Mouse (Mus musculus): Measurements from ENCODE around the gene Dnajc3. TPM values are rescaled to one million over a fixed set of nuclear protein-coding genes. Genes with fewer than 3 reads are reported as not detected.

Gene Dnajc3
- total and polyA plus RNA-seq, 3 experiments, result 12.7 to 18.5 TPM; not detected in 1

DNA sequence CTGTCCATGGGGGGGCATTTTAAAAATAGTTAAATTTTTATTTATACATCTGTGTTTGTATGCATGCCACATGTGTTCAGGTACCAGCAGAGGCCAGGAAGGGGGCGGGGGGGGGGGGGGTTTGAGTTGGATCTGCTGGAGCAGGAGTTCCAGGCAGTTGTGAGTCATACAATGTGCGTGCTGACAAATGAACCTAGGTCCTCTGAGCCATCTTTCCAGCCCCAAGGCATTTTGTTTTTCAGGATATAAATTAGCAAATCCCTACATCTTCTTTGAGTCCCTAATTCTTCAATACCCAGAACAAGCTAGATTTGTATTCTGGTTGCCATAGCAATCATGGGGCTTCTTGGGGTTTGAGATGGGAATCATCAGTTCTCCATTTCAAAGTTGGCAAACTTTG is 6.6 kb upstream of the Dnajc3 start:
- TF ChIP-seq USF1 (IDR thresholded peaks at IDR 0.05; ENCODE audit: low read depth, low read length) (no peak), ZNF384 (IDR thresholded peaks at IDR 0.05; ENCODE audit: low read depth, low read length) (no peak), POLR2AphosphoS5 (IDR thresholded peaks at IDR 0.05; ENCODE audit: borderline replicate concordance, low read depth, low read length) (no peak), NELFE (IDR thresholded peaks at IDR 0.05; ENCODE audit: low read depth, low read length) (no peak), HCFC1 (IDR thresholded peaks at IDR 0.05; ENCODE audit: low read depth, low read length) (no peak), SMC3 (IDR thresholded peaks at IDR 0.05; ENCODE audit: low read depth, low read length) (no peak), TAL1 (IDR thresholded peaks at IDR 0.05; ENCODE audit: low read length) (no peak), SIN3A (IDR thresholded peaks at IDR 0.05; ENCODE audit: low read length) (no peak)
- no peaks in the 10 kb centered on the region for H3K9me3 ChIP-seq (replicated peaks; ENCODE audit: insufficient read depth, low read length)
- no peaks in the 10 kb centered on the region for H3K36me3 ChIP-seq (ENCODE audit: control insufficient read depth in 1 of 2, insufficient read depth in 2 of 2, low read length in 2 of 2)
- no peak overlapping the region for H3K4me3 ChIP-seq (ENCODE audit: control insufficient read depth in 1 of 2, insufficient read depth in 1 of 2, low read depth in 2 of 2, low read length in 2 of 2)
- no peaks in the 10 kb centered on the region; a peak in 2 of 4 replicates for H3K4me1 ChIP-seq (ENCODE audit: control insufficient read depth in 1 of 2, insufficient read depth in 2 of 2, low read length in 2 of 2)
- H3K27ac ChIP-seq (ENCODE audit: control insufficient read depth, low read depth, low read length), result no peak overlapping the region
- no peak for DNase-seq (ENCODE audit: low read depth, low spot score)
- H3K27me3 ChIP-seq (ENCODE audit: control insufficient read depth in 1 of 2, insufficient read depth in 2 of 2, low read length in 2 of 2), result no peaks in the 10 kb centered on the region
- H3K79me2 ChIP-seq (ENCODE audit: control insufficient read depth, insufficient read depth, low read length, poor library complexity), result no peaks in the 10 kb centered on the region
- H3K9ac ChIP-seq (ENCODE audit: control insufficient read depth, low read depth, low read length, poor library complexity, severe bottlenecking), result no peak overlapping the region

DNA sequence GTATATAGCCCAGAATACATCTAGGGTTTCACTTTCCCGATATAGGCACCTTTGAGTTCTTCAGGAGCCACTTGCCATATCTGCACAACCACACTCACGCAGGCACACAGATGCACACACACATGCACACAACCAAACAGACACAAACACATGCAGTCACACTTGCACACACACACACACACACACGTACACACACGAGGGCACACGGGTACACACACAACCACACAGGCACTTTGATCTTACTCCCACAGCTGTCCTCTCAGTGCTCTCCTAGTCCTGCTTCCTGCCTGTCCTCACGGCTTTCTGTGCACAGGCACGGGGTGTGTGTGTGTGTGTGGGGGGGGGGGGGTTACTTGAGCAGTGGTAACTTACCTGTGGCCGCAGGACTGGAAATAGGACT is 4.8 kb upstream of the Dnajc3 start:
- H3K9ac ChIP-seq (ENCODE audit: control insufficient read depth, low read depth, low read length, poor library complexity, severe bottlenecking), result no peak overlapping the region
- DNase-seq (ENCODE audit: low read depth, low spot score), result no peak
- TF ChIP-seq SIN3A (IDR thresholded peaks at IDR 0.05; ENCODE audit: low read length) (no peak), TAL1 (IDR thresholded peaks at IDR 0.05; ENCODE audit: low read length) (no peak), USF1 (IDR thresholded peaks at IDR 0.05; ENCODE audit: low read depth, low read length) (no peak), HCFC1 (IDR thresholded peaks at IDR 0.05; ENCODE audit: low read depth, low read length) (no peak), NRF1 (IDR thresholded peaks at IDR 0.05; ENCODE audit: insufficient read depth, low read depth, low read length, poor library complexity, severe bottlenecking) (no peak)
- H3K4me1 ChIP-seq (ENCODE audit: control insufficient read depth in 1 of 2, insufficient read depth in 2 of 2, low read length in 2 of 2), result no peaks in the 10 kb centered on the region; a peak in 2 of 4 replicates
- H3K9me3 ChIP-seq (replicated peaks; ENCODE audit: insufficient read depth, low read length), result no peaks in the 10 kb centered on the region
- H3K27ac ChIP-seq (ENCODE audit: control insufficient read depth, low read depth, low read length), result no peak overlapping the region
- H3K27me3 ChIP-seq (ENCODE audit: control insufficient read depth in 1 of 2, insufficient read depth in 2 of 2, low read length in 2 of 2), result no peaks in the 10 kb centered on the region
- H3K79me2 ChIP-seq (ENCODE audit: control insufficient read depth, insufficient read depth, low read length, poor library complexity), result peaks cover 3% of the 10 kb centered on the region
- H3K4me3 ChIP-seq (ENCODE audit: control insufficient read depth in 1 of 2, insufficient read depth in 1 of 2, low read depth in 2 of 2, low read length in 2 of 2), result no peak overlapping the region
- no peaks in the 10 kb centered on the region; a peak in 1 of 4 replicates for H3K36me3 ChIP-seq (ENCODE audit: control insufficient read depth in 1 of 2, insufficient read depth in 2 of 2, low read length in 2 of 2)

DNA sequence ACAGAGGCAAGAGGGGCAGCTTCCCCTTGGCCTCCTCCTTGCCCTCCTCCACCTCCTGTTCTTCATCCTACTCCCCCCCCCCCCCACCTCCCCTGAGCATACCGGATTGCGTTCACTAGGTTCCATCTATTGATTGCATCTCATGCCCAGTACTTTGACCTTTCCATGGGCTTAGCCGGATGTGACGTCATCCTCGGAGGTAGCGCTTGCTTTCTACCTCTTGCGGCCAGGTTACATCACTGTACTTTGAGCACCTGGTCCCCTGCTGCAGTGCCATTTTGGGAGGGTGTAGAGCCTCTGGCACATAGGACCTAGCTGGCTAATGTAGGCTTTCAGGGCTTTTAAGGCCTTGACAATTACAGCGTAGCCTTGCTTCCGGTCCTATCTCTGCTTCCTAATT is 3.1 kb upstream of the Dnajc3 start:
- TF ChIP-seq GATA1 (IDR thresholded peaks at IDR 0.05; ENCODE audit: low read depth, low read length) (no peak), BHLHE40 (IDR thresholded peaks at IDR 0.05; ENCODE audit: borderline replicate concordance, low read depth, low read length) (no peak)

More for the DNA sequence above, 3.1 kb upstream of the Dnajc3 start:
- peaks cover 0 to 4% of the 10 kb centered on the region in 2 experiments; a peak in 2 of 4 replicates for H3K36me3 ChIP-seq (ENCODE audit: control insufficient read depth in 1 of 2, insufficient read depth in 2 of 2, low read length in 2 of 2)
- H3K27ac ChIP-seq (ENCODE audit: control insufficient read depth, low read depth, low read length), result no peak overlapping the region
- H3K27me3 ChIP-seq (ENCODE audit: control insufficient read depth in 1 of 2, insufficient read depth in 2 of 2, low read length in 2 of 2), result no peaks in the 10 kb centered on the region
- H3K9me3 ChIP-seq (replicated peaks; ENCODE audit: insufficient read depth, low read length), result no peaks in the 10 kb centered on the region
- H3K9ac ChIP-seq (ENCODE audit: control insufficient read depth, low read depth, low read length, poor library complexity, severe bottlenecking), result no peak overlapping the region
- no peak overlapping the region for H3K4me3 ChIP-seq (ENCODE audit: control insufficient read depth in 1 of 2, insufficient read depth in 1 of 2, low read depth in 2 of 2, low read length in 2 of 2)
- H3K4me1 ChIP-seq (ENCODE audit: control insufficient read depth in 1 of 2, insufficient read depth in 2 of 2, low read length in 2 of 2), result no peaks in the 10 kb centered on the region; a peak in 2 of 4 replicates
- DNase-seq (ENCODE audit: low read depth, low spot score), result no peak
- H3K79me2 ChIP-seq (ENCODE audit: control insufficient read depth, insufficient read depth, low read length, poor library complexity), result peaks cover 17% of the 10 kb centered on the region
